12 mouse cellular contexts compared by ENCODE assay signal in the genomic region with DNA sequence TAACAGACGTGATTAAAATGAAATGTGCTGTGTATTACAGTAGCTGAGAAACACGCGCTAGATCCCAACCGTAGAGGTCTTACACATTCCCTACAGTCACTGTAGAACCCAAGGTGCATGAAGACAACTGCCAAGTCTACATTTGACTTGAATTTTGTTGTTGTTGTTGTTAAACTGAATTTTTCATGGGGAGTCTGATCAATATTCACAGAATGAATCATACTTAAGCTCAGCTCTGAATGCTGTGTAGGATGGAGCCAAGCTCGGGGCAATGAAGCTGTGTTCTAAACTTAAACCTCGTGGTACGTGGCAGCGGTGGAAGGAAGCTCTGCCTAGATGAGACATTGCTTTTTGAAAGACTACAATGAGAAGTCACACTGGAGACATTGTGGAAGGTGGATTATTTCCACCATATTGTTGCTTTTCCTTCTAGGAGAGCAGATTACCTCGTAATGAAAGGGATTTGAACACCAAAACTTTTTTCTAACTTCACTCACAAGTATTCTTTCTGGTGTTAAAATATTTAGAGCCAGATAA. TPM values are rescaled to one million over a fixed set of nuclear protein-coding genes. Genes with fewer than 3 reads are reported as not detected.
DNase-seq lines count a peak whose midpoint lies in the region; ATAC-seq and TF ChIP-seq lines count a peak whose summit lies in the region.
"Had no signal": no experiment of that assay in that cellular context is flagged by ENCODE, and none has a peak within 500 bp of the region (broad histone marks: within the 10 kb centered on the region; RNA-seq: fewer than 3 reads in every experiment).

No protein-coding gene starts in this region.

- H3K9ac ChIP-seq in heart, embryonic 11.5 days (ENCODE audit: low read depth, low read length): no peak overlapping the region
- H3K9ac ChIP-seq in heart, adult 2 months (ENCODE audit: low read depth, low read length): no peak overlapping the region
- no peak overlapping the region for H3K9ac ChIP-seq in embryonic facial prominence, embryonic 15.5 days
- H3K9ac ChIP-seq in liver, embryonic 16.5 days (ENCODE audit: low read depth, low read length): peak overlapping the region; percentile 23
- H3K9ac ChIP-seq: limb, embryonic 15.5 days had no signal

- H3K4me2 ChIP-seq in heart, embryonic 11.5 days: peak overlapping the region; percentile 61
- H3K4me2 ChIP-seq in embryonic facial prominence, embryonic 15.5 days (replicated peaks): peak overlapping the region; percentile 9
- H3K4me2 ChIP-seq in liver, embryonic 16.5 days (ENCODE audit: low read depth, low read length): peak overlapping the region; percentile 56
- H3K4me2 ChIP-seq: limb, embryonic 15.5 days had no signal

- H3K4me1 ChIP-seq in heart, embryonic 11.5 days (ENCODE audit: control insufficient read depth, insufficient read depth, low read length): peaks cover 12% of the 10 kb centered on the region
- H3K4me1 ChIP-seq in heart, adult 2 months (ENCODE audit: control insufficient read depth, insufficient read depth, low read length): no peaks in the 10 kb centered on the region
- peaks cover 76% of the 10 kb centered on the region for H3K4me1 ChIP-seq in megakaryocyte, embryonic 14.5 days
- peaks cover 26% of the 10 kb centered on the region; the same call in 1 of the 2 replicates for H3K4me1 ChIP-seq in embryonic facial prominence, embryonic 15.5 days
- peaks cover 50% of the 10 kb centered on the region for H3K4me1 ChIP-seq in liver, embryonic 16.5 days (ENCODE audit: control insufficient read depth, low read depth, low read length)

- TF ChIP-seq EP300 in heart, adult 2 months (IDR thresholded peaks at IDR 0.05; ENCODE audit: insufficient read depth, low read depth, low read length): no peak

- intact Hi-C loops in heart, adult 2 months (cut with DNase I): no loop called here

- H3K9me3 ChIP-seq in heart, embryonic 11.5 days (replicated peaks; ENCODE audit: control insufficient read depth, low read length): no peaks in the 10 kb centered on the region
- no peaks in the 10 kb centered on the region for H3K9me3 ChIP-seq in megakaryocyte, embryonic 14.5 days
- H3K9me3 ChIP-seq in embryonic facial prominence, embryonic 15.5 days (replicated peaks): no peaks in the 10 kb centered on the region
- H3K9me3 ChIP-seq in liver, embryonic 16.5 days (replicated peaks; ENCODE audit: control insufficient read depth, low read length): no peaks in the 10 kb centered on the region
- H3K9me3 ChIP-seq: limb, embryonic 15.5 days had no signal

- H3K79me2 ChIP-seq in heart, adult 2 months (replicated peaks; ENCODE audit: control insufficient read depth, insufficient read depth, low read length): no peaks in the 10 kb centered on the region

- ATAC-seq in heart, embryonic 11.5 days (replicated peaks; ENCODE audit: insufficient number of reproducible peaks, low FRiP score, low TSS enrichment): no peak
- ATAC-seq in megakaryocyte, adult 5-6 weeks (ENCODE audit: poor library complexity, severe bottlenecking): no peak
- no peak for ATAC-seq in embryonic facial prominence, embryonic 15.5 days (ENCODE audit: insufficient number of reproducible peaks, low FRiP score, low TSS enrichment, low read depth)
- ATAC-seq in liver, embryonic 16.5 days (ENCODE audit: low read depth): no peak

- H3K27ac ChIP-seq in heart, embryonic 11.5 days (ENCODE audit: low read depth, low read length): no peak overlapping the region
- no peak overlapping the region for H3K27ac ChIP-seq in heart, adult 2 months
- H3K27ac ChIP-seq in embryonic facial prominence, embryonic 15.5 days (replicated peaks): no peak overlapping the region
- H3K27ac ChIP-seq in liver, embryonic 16.5 days (ENCODE audit: low read length): no peak overlapping the region
- H3K27ac ChIP-seq in layer of hippocampus, adult 2 months: no peak overlapping the region
- H3K27ac ChIP-seq: limb, embryonic 15.5 days had no signal

- 33% methylated on average over 9 of the region's 9 CpGs for WGBS in heart, embryonic 11.5 days (ENCODE audit: insufficient replicate concordance)
- 62% methylated on average over 9 of the region's 9 CpGs for WGBS in heart, adult 2 months
- 29% methylated on average over 9 of the region's 9 CpGs for WGBS in embryonic facial prominence, embryonic 15.5 days
- 26% methylated on average over 9 of the region's 9 CpGs for WGBS in liver, embryonic 16.5 days (ENCODE audit: insufficient replicate concordance)

- TF ChIP-seq POLR2A in heart, adult 2 months (IDR thresholded peaks at IDR 0.05; ENCODE audit: insufficient read depth, low read depth, low read length): no peak

- no peaks in the 10 kb centered on the region for H3K27me3 ChIP-seq in heart, embryonic 11.5 days (ENCODE audit: control insufficient read depth, insufficient read depth, low read length)
- no peaks in the 10 kb centered on the region for H3K27me3 ChIP-seq in heart, adult 2 months (ENCODE audit: control insufficient read depth, insufficient read depth, low read length)
- no peaks in the 10 kb centered on the region for H3K27me3 ChIP-seq in megakaryocyte, embryonic 14.5 days (replicated peaks)
- no peaks in the 10 kb centered on the region for H3K27me3 ChIP-seq in embryonic facial prominence, embryonic 15.5 days
- H3K27me3 ChIP-seq in liver, embryonic 16.5 days (ENCODE audit: control insufficient read depth, insufficient read depth, low read depth, low read length): no peaks in the 10 kb centered on the region
- H3K27me3 ChIP-seq: limb, embryonic 15.5 days had no signal

- DNase-seq in heart, adult 2 months: no peak
- no peak for DNase-seq in urinary bladder, postnatal 14 days (ENCODE audit: low spot score)
- DNase-seq in layer of hippocampus, adult 2 months (ENCODE audit: low spot score in 2 of 2): no peak
- DNase-seq: cerebellum, adult 11-12 months; kidney, postnatal 36 days; right cerebral cortex, postnatal 25 days had no signal

- H3K36me3 ChIP-seq in heart, embryonic 11.5 days (ENCODE audit: control insufficient read depth, insufficient read depth, low read length): no peaks in the 10 kb centered on the region
- no peaks in the 10 kb centered on the region for H3K36me3 ChIP-seq in heart, adult 2 months (ENCODE audit: control insufficient read depth, insufficient read depth, low read length)
- no peaks in the 10 kb centered on the region for H3K36me3 ChIP-seq in megakaryocyte, embryonic 14.5 days (replicated peaks; ENCODE audit: low read length)
- H3K36me3 ChIP-seq in embryonic facial prominence, embryonic 15.5 days: no peaks in the 10 kb centered on the region
- H3K36me3 ChIP-seq in liver, embryonic 16.5 days (ENCODE audit: control insufficient read depth, insufficient read depth): no peaks in the 10 kb centered on the region
- H3K36me3 ChIP-seq: limb, embryonic 15.5 days had no signal

- TF ChIP-seq CTCF in heart, adult 2 months (IDR thresholded peaks at IDR 0.05): no peak
- TF ChIP-seq CTCF in layer of hippocampus, adult 2 months (conservative IDR thresholded peaks at IDR 0.05): no peak

- H3K4me3 ChIP-seq in heart, embryonic 11.5 days (ENCODE audit: low read depth, low read length): peak overlapping the region; percentile 33
- no peak overlapping the region for H3K4me3 ChIP-seq in heart, adult 2 months
- H3K4me3 ChIP-seq in megakaryocyte, embryonic 14.5 days (replicated peaks): peak overlapping the region; percentile 71
- no peak overlapping the region for H3K4me3 ChIP-seq in embryonic facial prominence, embryonic 15.5 days (replicated peaks)
- peak overlapping the region; percentile 26 for H3K4me3 ChIP-seq in liver, embryonic 16.5 days (ENCODE audit: low read depth, low read length)
- H3K4me3 ChIP-seq in layer of hippocampus, adult 2 months: no peak overlapping the region

RNA-seq across cellular contexts. Expression of gene Btn2a2, which starts 13.4 kb away (rescaled TPM):
- 0.59 and 0.80 TPM in 2 replicates for polyA plus RNA-seq in heart, embryonic 11.5 days (2014; fragmentation: Nextera tagmentation; extraction: Ambion mirVana)
- total RNA-seq in heart, adult 2 months (2021): not detected
- not detected in 2 replicates for polyA plus RNA-seq in heart, adult 2 months (2012; rRNA removed)
- not detected in 2 replicates for polyA plus RNA-seq in megakaryocyte, embryonic 14.5 days (2012; ENCODE audit: insufficient read depth, low replicate concordance)
- total RNA-seq in megakaryocyte, adult 5-6 weeks (2015): not detected in 2 replicates
- not detected in 2 replicates for total RNA-seq in megakaryocyte, adult 5-6 weeks (2017)
- 0.55 and 0.65 TPM in 2 replicates for polyA plus RNA-seq in embryonic facial prominence, embryonic 15.5 days (2015; fragmentation: Nextera tagmentation; extraction: Ambion mirVana)
- polyA plus RNA-seq in liver, embryonic 16.5 days (2015; fragmentation: Nextera tagmentation; extraction: Ambion mirVana): not detected in 2 replicates
- total RNA-seq in layer of hippocampus, adult 2 months (2021): under 1 TPM; 0.49 to 0.52 TPM

RNA-seq across cellular contexts. Expression of gene Hist1h4h, which starts 28.8 kb away (rescaled TPM):
- 2.1 and 3.4 TPM in 2 replicates for polyA plus RNA-seq in heart, embryonic 11.5 days (2014; fragmentation: Nextera tagmentation; extraction: Ambion mirVana)
- 100 to 1,000 TPM; 212 to 239 TPM for total RNA-seq in heart, adult 2 months (2021)
- polyA plus RNA-seq in heart, adult 2 months (2012; rRNA removed): 53.1 and 61.9 TPM in 2 replicates
- polyA plus RNA-seq in megakaryocyte, embryonic 14.5 days (2012; ENCODE audit: insufficient read depth, low replicate concordance): 443 and 574 TPM in 2 replicates
- 61.7 and 63.9 TPM in 2 replicates for total RNA-seq in megakaryocyte, adult 5-6 weeks (2015)
- total RNA-seq in megakaryocyte, adult 5-6 weeks (2017): 1,033 and 1,202 TPM in 2 replicates
- polyA plus RNA-seq in embryonic facial prominence, embryonic 15.5 days (2015; fragmentation: Nextera tagmentation; extraction: Ambion mirVana): 6.1 and 7.1 TPM in 2 replicates
- 5.5 and 9.8 TPM in 2 replicates for polyA plus RNA-seq in liver, embryonic 16.5 days (2015; fragmentation: Nextera tagmentation; extraction: Ambion mirVana)
- 100 to 1,000 TPM; 333 to 344 TPM for total RNA-seq in layer of hippocampus, adult 2 months (2021)

RNA-seq across cellular contexts. Expression of gene Hist1h2af, which starts 31.6 kb away (rescaled TPM):
- 1.4 and 2.3 TPM in 2 replicates for polyA plus RNA-seq in heart, embryonic 11.5 days (2014; fragmentation: Nextera tagmentation; extraction: Ambion mirVana)
- 1 to 10 TPM; 4.4 to 9.8 TPM for total RNA-seq in heart, adult 2 months (2021)
- polyA plus RNA-seq in heart, adult 2 months (2012; rRNA removed): 1.9 and 2.0 TPM in 2 replicates
- 37.2 and 163 TPM in 2 replicates for polyA plus RNA-seq in megakaryocyte, embryonic 14.5 days (2012; ENCODE audit: insufficient read depth, low replicate concordance)
- total RNA-seq in megakaryocyte, adult 5-6 weeks (2015): 61.9 and 91.1 TPM in 2 replicates
- total RNA-seq in megakaryocyte, adult 5-6 weeks (2017): 1,786 and 1,821 TPM in 2 replicates
- polyA plus RNA-seq in embryonic facial prominence, embryonic 15.5 days (2015; fragmentation: Nextera tagmentation; extraction: Ambion mirVana): 2.7 and 3.4 TPM in 2 replicates
- 2.0 and 6.7 TPM in 2 replicates for polyA plus RNA-seq in liver, embryonic 16.5 days (2015; fragmentation: Nextera tagmentation; extraction: Ambion mirVana)
- total RNA-seq in layer of hippocampus, adult 2 months (2021): 10 to 100 TPM in 1 of 2 experiments, 1 to 10 TPM in 1; 6.9 to 12.2 TPM

RNA-seq across cellular contexts. Expression of gene Hist1h3g, which starts 33.1 kb away (rescaled TPM):
- polyA plus RNA-seq in heart, embryonic 11.5 days (2014; fragmentation: Nextera tagmentation; extraction: Ambion mirVana): 2.8 and 3.1 TPM in 2 replicates
- 1 to 10 TPM in 1 of 2 experiments, under 1 TPM in 1; 0.94 to 2.1 TPM for total RNA-seq in heart, adult 2 months (2021)
- polyA plus RNA-seq in heart, adult 2 months (2012; rRNA removed): 0.80 and 1.8 TPM in 2 replicates
- polyA plus RNA-seq in megakaryocyte, embryonic 14.5 days (2012; ENCODE audit: insufficient read depth, low replicate concordance): 5.7 and 16.4 TPM in 2 replicates
- 225 and 241 TPM in 2 replicates for total RNA-seq in megakaryocyte, adult 5-6 weeks (2015)
- total RNA-seq in megakaryocyte, adult 5-6 weeks (2017): 441 and 668 TPM in 2 replicates
- 3.2 and 5.3 TPM in 2 replicates for polyA plus RNA-seq in embryonic facial prominence, embryonic 15.5 days (2015; fragmentation: Nextera tagmentation; extraction: Ambion mirVana)
- 11.0 and 14.8 TPM in 2 replicates for polyA plus RNA-seq in liver, embryonic 16.5 days (2015; fragmentation: Nextera tagmentation; extraction: Ambion mirVana)
- total RNA-seq in layer of hippocampus, adult 2 months (2021): 1 to 10 TPM; 3.6 to 5.5 TPM

RNA-seq across cellular contexts. Expression of gene Btn1a1, which starts 36.4 kb away (rescaled TPM):
- 0.97 and 1.7 TPM in 2 replicates for polyA plus RNA-seq in heart, embryonic 11.5 days (2014; fragmentation: Nextera tagmentation; extraction: Ambion mirVana)
- not detected for total RNA-seq in heart, adult 2 months (2021)
- 0.20 TPM in 1 of 2 replicates, not detected in the other for polyA plus RNA-seq in heart, adult 2 months (2012; rRNA removed)
- not detected in 2 replicates for polyA plus RNA-seq in megakaryocyte, embryonic 14.5 days (2012; ENCODE audit: insufficient read depth, low replicate concordance)
- not detected in 2 replicates for total RNA-seq in megakaryocyte, adult 5-6 weeks (2015)
- not detected in 2 replicates for total RNA-seq in megakaryocyte, adult 5-6 weeks (2017)
- 0.04 TPM in 1 of 2 replicates, not detected in the other for polyA plus RNA-seq in embryonic facial prominence, embryonic 15.5 days (2015; fragmentation: Nextera tagmentation; extraction: Ambion mirVana)
- 1.9 and 2.0 TPM in 2 replicates for polyA plus RNA-seq in liver, embryonic 16.5 days (2015; fragmentation: Nextera tagmentation; extraction: Ambion mirVana)
- not detected for total RNA-seq in layer of hippocampus, adult 2 months (2021)

Comparison
In these comparisons a context has a peak if more than half of its experiments do, and no peak if none do; other contexts are left out.
1. H3K4me3 ChIP-seq: peak in heart, embryonic 11.5 days (single experiment), megakaryocyte, embryonic 14.5 days (single experiment) and liver, embryonic 16.5 days (single experiment); none in heart, adult 2 months (single experiment), embryonic facial prominence, embryonic 15.5 days (single experiment) and layer of hippocampus, adult 2 months (single experiment).
2. H3K4me2 ChIP-seq: peak in every context shown above with its lines; median percentile 61 in heart, embryonic 11.5 days; 56 in liver, embryonic 16.5 days; 9 in embryonic facial prominence, embryonic 15.5 days.